Mouse (Mus musculus): ENCODE data around the gene Rhobtb1. TPM values are rescaled to one million over a fixed set of nuclear protein-coding genes. Genes with fewer than 3 reads are reported as not detected.

Rhobtb1 gene
- polyA plus RNA-seq, 1 experiment: 7.5 TPM

- TF ChIP-seq SRF (IDR thresholded peaks at IDR 0.05; ENCODE audit: control insufficient read depth, insufficient read length, low read depth) (no peak), USF1 (IDR thresholded peaks at IDR 0.05; ENCODE audit: low read depth) (no peak), MYOD1 (IDR thresholded peaks at IDR 0.05; ENCODE audit: control insufficient read depth in 1 of 3, insufficient read length in 2 of 3, low read depth in 2 of 3) (no peak), MYOG (IDR thresholded peaks at IDR 0.05; ENCODE audit: control insufficient read depth in 1 of 3, insufficient read depth in 1 of 3, insufficient read length in 2 of 3, low read depth in 2 of 3) (no peak), MAX (IDR thresholded peaks at IDR 0.05; ENCODE audit: low read depth) (no peak)
- H3K36me3 ChIP-seq (ENCODE audit: control insufficient read depth, insufficient read depth): no peaks in the 10 kb centered on the region
- H3ac ChIP-seq (ENCODE audit: control insufficient read depth, insufficient read length): no peak overlapping the region
- peaks cover 7% of the 10 kb centered on the region for H3K79me2 ChIP-seq (ENCODE audit: control insufficient read depth, insufficient read depth)
- H3K4me2 ChIP-seq (ENCODE audit: low read depth): no peak overlapping the region
- no peaks in the 10 kb centered on the region for H3K27me3 ChIP-seq (ENCODE audit: control insufficient read depth, insufficient read depth, insufficient read length)
- no peak overlapping the region for H3K4me3 ChIP-seq
Observed at GRCm38 (mm10) chr10:69225951-69226350, 74.7 kb downstream of the Rhobtb1 start.

- H3ac ChIP-seq (ENCODE audit: control insufficient read depth, insufficient read length): no peak overlapping the region
- H3K36me3 ChIP-seq (ENCODE audit: control insufficient read depth, insufficient read depth): no peaks in the 10 kb centered on the region
- no peak overlapping the region for H3K4me3 ChIP-seq
- TF ChIP-seq MYOG (IDR thresholded peaks at IDR 0.05; ENCODE audit: control insufficient read depth in 1 of 3, insufficient read depth in 1 of 3, insufficient read length in 2 of 3, low read depth in 2 of 3) (no peak), REST (IDR thresholded peaks at IDR 0.05; ENCODE audit: insufficient read depth, insufficient read length) (no peak), TCF3 (IDR thresholded peaks at IDR 0.05; ENCODE audit: insufficient read length, low read depth) (no peak), POLR2A (IDR thresholded peaks at IDR 0.05; ENCODE audit: insufficient read length, low read depth) (no peak)
- H3K4me2 ChIP-seq (ENCODE audit: low read depth): no peak overlapping the region
- peaks cover 6% of the 10 kb centered on the region for H3K79me2 ChIP-seq (ENCODE audit: control insufficient read depth, insufficient read depth)
- H3K27me3 ChIP-seq (ENCODE audit: control insufficient read depth, insufficient read depth, insufficient read length): no peaks in the 10 kb centered on the region
Observed at GRCm38 (mm10) chr10:69237185-69237584, 86.0 kb downstream of the Rhobtb1 start.

GRCm38 (mm10) chr10:69237781-69238180 lies 86.5 kb downstream of the Rhobtb1 start:
- Histone ChIP-seq H3ac (ENCODE audit: control insufficient read depth, insufficient read length) (no peak overlapping the region), H3K79me2 (ENCODE audit: control insufficient read depth, insufficient read depth) (peaks cover 6% of the 10 kb centered on the region), H3K27me3 (ENCODE audit: control insufficient read depth, insufficient read depth, insufficient read length) (no peaks in the 10 kb centered on the region), H3K4me3 (no peak overlapping the region), H3K4me2 (ENCODE audit: low read depth) (no peak overlapping the region), H3K36me3 (ENCODE audit: control insufficient read depth, insufficient read depth) (no peaks in the 10 kb centered on the region)
- TF ChIP-seq TCF3 (IDR thresholded peaks at IDR 0.05; ENCODE audit: insufficient read length, low read depth) (no peak), MYOG (IDR thresholded peaks at IDR 0.05; ENCODE audit: control insufficient read depth in 1 of 3, insufficient read depth in 1 of 3, insufficient read length in 2 of 3, low read depth in 2 of 3) (no peak), SRF (IDR thresholded peaks at IDR 0.05; ENCODE audit: control insufficient read depth, insufficient read length, low read depth) (no peak), POLR2A (IDR thresholded peaks at IDR 0.05; ENCODE audit: insufficient read length, low read depth) (no peak), MYOD1 (IDR thresholded peaks at IDR 0.05; ENCODE audit: control insufficient read depth in 1 of 3, insufficient read length in 2 of 3, low read depth in 2 of 3) (no peak), TCF12 (IDR thresholded peaks at IDR 0.05; ENCODE audit: insufficient read depth, poor library complexity, severe bottlenecking) (no peak), POLR2AphosphoS2 (IDR thresholded peaks at IDR 0.05; ENCODE audit: insufficient read length, low read depth) (no peak), REST (IDR thresholded peaks at IDR 0.05; ENCODE audit: insufficient read depth, insufficient read length) (no peak), MAX (IDR thresholded peaks at IDR 0.05; ENCODE audit: low read depth) (no peak), E2F4 (IDR thresholded peaks at IDR 0.05; ENCODE audit: insufficient read depth) (no peak), CEBPB (IDR thresholded peaks at IDR 0.05; ENCODE audit: insufficient read depth, poor library complexity, severe bottlenecking) (no peak), USF1 (IDR thresholded peaks at IDR 0.05; ENCODE audit: low read depth) (no peak)

- Histone ChIP-seq H3K79me2 (ENCODE audit: control insufficient read depth, insufficient read depth) (peaks cover 6% of the 10 kb centered on the region), H3K4me2 (ENCODE audit: low read depth) (no peak overlapping the region), H3K4me3 (no peak overlapping the region), H3K27me3 (ENCODE audit: control insufficient read depth, insufficient read depth, insufficient read length) (no peaks in the 10 kb centered on the region), H3ac (ENCODE audit: control insufficient read depth, insufficient read length) (no peak overlapping the region), H3K36me3 (ENCODE audit: control insufficient read depth, insufficient read depth) (no peaks in the 10 kb centered on the region)
- TF ChIP-seq POLR2A (IDR thresholded peaks at IDR 0.05; ENCODE audit: insufficient read length, low read depth) (no peak), TCF12 (IDR thresholded peaks at IDR 0.05; ENCODE audit: insufficient read depth, poor library complexity, severe bottlenecking) (peak; percentile 65), TCF3 (IDR thresholded peaks at IDR 0.05; ENCODE audit: insufficient read length, low read depth) (peak; percentile 75), MYOD1 (IDR thresholded peaks at IDR 0.05; ENCODE audit: control insufficient read depth in 1 of 3, insufficient read length in 2 of 3, low read depth in 2 of 3) (peak; percentile 60 to 98 (median 94)), MYOG (IDR thresholded peaks at IDR 0.05; ENCODE audit: control insufficient read depth in 1 of 3, insufficient read depth in 1 of 3, insufficient read length in 2 of 3, low read depth in 2 of 3) (peak; percentile 66 to 94 (median 77))
Observed at GRCm38 (mm10) chr10:69238311-69238710, 87.1 kb downstream of the Rhobtb1 start.

GRCm38 (mm10) chr10:69240530-69240929 lies 89.3 kb downstream of the Rhobtb1 start:
- Histone ChIP-seq H3K79me2 (ENCODE audit: control insufficient read depth, insufficient read depth) (peaks cover 6% of the 10 kb centered on the region), H3K27me3 (ENCODE audit: control insufficient read depth, insufficient read depth, insufficient read length) (no peaks in the 10 kb centered on the region), H3K4me3 (no peak overlapping the region), H3K36me3 (ENCODE audit: control insufficient read depth, insufficient read depth) (no peaks in the 10 kb centered on the region), H3K4me2 (ENCODE audit: low read depth) (no peak overlapping the region), H3ac (ENCODE audit: control insufficient read depth, insufficient read length) (no peak overlapping the region)
- TF ChIP-seq MYOG (IDR thresholded peaks at IDR 0.05; ENCODE audit: control insufficient read depth in 1 of 3, insufficient read depth in 1 of 3, insufficient read length in 2 of 3, low read depth in 2 of 3): no peak
- TF ChIP-seq MYOD1 (IDR thresholded peaks at IDR 0.05; ENCODE audit: control insufficient read depth in 1 of 3, insufficient read length in 2 of 3, low read depth in 2 of 3): peak in 1 of 3 experiments; percentile 29
- no peak for TF ChIP-seq E2F4 (IDR thresholded peaks at IDR 0.05; ENCODE audit: insufficient read depth)
- TF ChIP-seq CEBPB (IDR thresholded peaks at IDR 0.05; ENCODE audit: insufficient read depth, poor library complexity, severe bottlenecking): peak; percentile 63; the same call in 1 of the 2 replicates
- no peak for TF ChIP-seq POLR2AphosphoS2 (IDR thresholded peaks at IDR 0.05; ENCODE audit: insufficient read length, low read depth)
